Mouse (Mus musculus) hindbrain, postnatal 0 days (tissue): ENCODE measurements around the gene Slc16a13. TPM values are rescaled to one million over a fixed set of nuclear protein-coding genes. Genes with fewer than 3 reads are reported as not detected.

Source experiments
- ATAC-seq: fragments of 200-750 bp; cut with Nextera tagmentation; 2 replicates; pipeline ENCODE4 v1.8.0; 2017; ENCODE audit warnings: mild to moderate bottlenecking, moderate TSS enrichment, moderate library complexity
- DNase-seq: peaks from one replicate; pipeline ENCODE4 v3.0.0-alpha.2; 2015; ENCODE audit warnings: low spot score
- H3K27ac ChIP-seq: fragments of 300-500 bp; sonication (generic); 2 replicates; pipeline ENCODE4 v1.5.1; 2014; ENCODE audit warnings: mild to moderate bottlenecking
- H3K27me3 ChIP-seq: fragments of 300-500 bp; sonication (generic); 2 replicates; pipeline ENCODE4 v1.6.1; 2014; ENCODE audit warnings: low read length, mixed read lengths; ENCODE audit not compliant: insufficient read depth
- H3K36me3 ChIP-seq: fragments of 300-500 bp; sonication (generic); 2 replicates; pipeline ENCODE4 v1.6.1; 2014; ENCODE audit warnings: low read length, mixed read lengths; ENCODE audit not compliant: insufficient read depth
- H3K4me1 ChIP-seq: fragments of 300-500 bp; sonication (generic); 2 replicates; pipeline ENCODE4 v1.6.1; 2014; ENCODE audit warnings: antibody characterized with exemption, low read length, mixed read lengths; ENCODE audit not compliant: insufficient read depth
- H3K4me2 ChIP-seq: fragments of 300-500 bp; sonication (generic); 2 replicates; pipeline ENCODE4 v1.6.1; 2014; ENCODE audit warnings: low read depth, mild to moderate bottlenecking, low read length, moderate library complexity, mixed read lengths
- H3K4me3 ChIP-seq: fragments of 300-500 bp; sonication (generic); 2 replicates; pipeline ENCODE4 v1.5.1; 2014; ENCODE audit warnings: low read length
- H3K9ac ChIP-seq: fragments of 300-500 bp; sonication (generic); replicated peaks from 2 replicates; pipeline ENCODE4 v1.6.1; 2014; ENCODE audit warnings: mild to moderate bottlenecking, low read length, moderate library complexity, mixed read lengths
- H3K9me3 ChIP-seq: fragments of 300-500 bp; sonication (generic); 2 replicates; pipeline ENCODE4 v1.6.1; 2016; ENCODE audit warnings: low read length, mixed read lengths
- CTCF ChIP-seq: IDR thresholded peaks from 2 replicates; pipeline ENCODE4 v1.5.1; 2016; ENCODE audit warnings: antibody characterized with exemption, control low read depth, low read depth
- WGBS: fragments of 180-500 bp; shearing (Covaris S2); extraction: QIAGEN DNeasy Blood & Tissue Kit; methylation state at CpG from one replicate; pipeline ENCODE4 v1.1.7; 2014; 5-methylcytosine and 5-hydroxymethylcytosine counted together
- polyA plus RNA-seq: library from polyadenylated mRNA; unstranded; fragments of >200 nt; fragmentation: Nextera tagmentation; extraction: Ambion mirVana; gene quantifications from 2 replicates; pipeline ENCODE4 v1.2.1, GENCODE M21; 2015
- total RNA-seq: library from RNA; depleted of rRNA; stranded (reverse); fragments of >200 nt; gene quantifications from 2 replicates; pipeline ENCODE4 v1.2.3, GENCODE M21; 2014

Slc16a13 gene
- total and polyA plus RNA-seq, 2 experiments from 2014 or later, result 10.8 to 15.3 TPM

DNA sequence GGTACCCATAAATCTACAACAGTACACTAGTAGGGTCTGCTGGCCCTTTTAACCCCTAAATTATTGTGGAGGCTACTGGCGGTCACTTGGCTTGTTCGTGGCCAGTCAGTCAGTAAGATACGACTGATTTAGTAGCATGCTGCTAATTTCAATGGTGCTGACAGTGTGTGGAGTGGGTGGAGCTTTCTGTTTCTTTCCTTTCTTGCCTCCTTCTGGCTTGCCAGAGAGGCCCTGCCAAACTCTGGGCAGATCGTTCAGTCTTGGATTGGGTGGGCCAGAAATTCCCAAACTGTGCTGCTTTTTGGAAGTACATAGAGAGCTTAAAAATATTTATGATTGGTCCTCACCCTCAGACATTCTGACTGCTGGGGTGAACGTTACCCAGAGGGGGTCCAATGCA, 6.3 kb upstream of the Slc16a13 start:
- Histone ChIP-seq H3K36me3 (no peaks in the 10 kb centered on the region), H3K9me3 (no peaks in the 10 kb centered on the region), H3K27ac (no peak overlapping the region), H3K9ac (0 out of 2 replicates have a peak overlapping the region, but pooled peaks have one; percentile 39), H3K4me1 (peaks cover 16% of the 10 kb centered on the region), H3K4me2 (peak overlapping the region; percentile 57), H3K4me3 (peak overlapping the region; percentile 29), H3K27me3 (0 out of 2 replicates have a peak, but pooled peaks cover 6% of the 10 kb centered on the region)
- no peak for TF ChIP-seq CTCF
- WGBS, result 32% methylated on average over 5 of the region's 5 CpGs
- ATAC-seq, result no peak
- peak; percentile 40 for DNase-seq

GRCm38 (mm10) chr11:70226602-70226890, 5.7 kb upstream of the Slc16a13 start:
- ATAC-seq, result no peak
- Histone ChIP-seq H3K27ac (no peak overlapping the region), H3K4me3 (peak overlapping the region; percentile 29), H3K9ac (peak overlapping the region; percentile 39), H3K36me3 (no peaks in the 10 kb centered on the region), H3K4me2 (peak overlapping the region; percentile 57), H3K4me1 (peaks cover 20% of the 10 kb centered on the region), H3K9me3 (no peaks in the 10 kb centered on the region), H3K27me3 (0 out of 2 replicates have a peak, but pooled peaks cover 6% of the 10 kb centered on the region)
- no peak for TF ChIP-seq CTCF
- DNase-seq, result peak; percentile 43
- WGBS, result 9% methylated on average over 18 of the region's 18 CpGs

DNA sequence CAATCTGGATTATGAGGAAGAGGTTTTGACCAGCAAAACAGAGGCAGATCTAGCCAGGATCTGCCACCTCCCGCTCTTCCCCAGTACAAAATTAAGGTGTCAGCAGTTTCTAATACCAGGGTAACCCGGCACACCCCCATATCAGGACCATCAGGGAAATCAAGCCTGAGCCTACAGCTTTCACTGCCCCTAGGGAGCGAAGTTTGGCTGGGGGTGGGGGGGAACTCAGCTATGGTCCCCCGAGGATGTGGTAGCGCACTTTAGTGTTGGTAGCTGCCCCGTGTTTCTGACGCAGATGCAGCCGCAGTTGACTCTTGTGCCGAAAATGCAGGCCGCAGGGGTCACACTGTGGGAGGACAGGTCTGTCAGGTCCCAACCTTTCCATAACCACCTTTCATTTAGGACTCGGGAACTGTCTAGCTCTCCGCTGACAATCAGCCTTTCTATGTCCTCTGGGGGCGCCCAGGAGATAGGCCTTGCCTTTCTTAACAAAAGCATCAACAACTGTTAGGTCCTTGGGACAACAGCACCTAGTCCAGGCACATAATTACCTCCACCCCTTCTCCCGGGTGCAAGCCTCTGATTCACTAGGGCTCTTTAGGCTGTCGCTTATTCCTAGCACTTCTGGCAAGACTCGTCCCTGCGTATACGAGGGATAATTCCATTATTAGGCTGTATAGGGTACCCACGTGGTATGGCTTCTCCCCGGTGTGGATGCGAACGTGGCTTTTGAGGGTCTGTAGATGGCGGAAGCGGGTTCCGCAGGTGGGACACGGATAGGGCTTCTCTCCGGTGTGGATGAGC, 5.1 kb upstream of the Slc16a13 start:
- H3K9me3 ChIP-seq, result no peaks in the 10 kb centered on the region
- 27% methylated on average over 27 of the region's 27 CpGs for WGBS
- peak overlapping the region; percentile 57 for H3K4me2 ChIP-seq
- peak; percentile 22; the same call in 1 of the 2 replicates for TF ChIP-seq CTCF
- H3K27ac ChIP-seq, result no peak overlapping the region
- peaks cover 20% of the 10 kb centered on the region for H3K4me1 ChIP-seq
- peak overlapping the region; percentile 29 for H3K4me3 ChIP-seq
- peak; percentile 32 for DNase-seq
- H3K36me3 ChIP-seq, result no peaks in the 10 kb centered on the region
- 0 out of 2 replicates have a peak, but pooled peaks cover 6% of the 10 kb centered on the region for H3K27me3 ChIP-seq
- peak; percentile 27; the same call in 1 of the 2 replicates for ATAC-seq
- peak overlapping the region; percentile 39 for H3K9ac ChIP-seq

- TF ChIP-seq CTCF, result no peak
- 86% methylated on average over 9 of the region's 9 CpGs for WGBS
- DNase-seq (no peak), ATAC-seq (no peak)
- H3K27ac ChIP-seq, result peak overlapping the region; percentile 32; the same call in 1 of the 2 replicates
- H3K4me3 ChIP-seq, result no peak overlapping the region
- no peaks in the 10 kb centered on the region for H3K36me3 ChIP-seq
- H3K4me1 ChIP-seq, result peaks cover 31% of the 10 kb centered on the region
- H3K9me3 ChIP-seq, result no peaks in the 10 kb centered on the region
- no peaks in the 10 kb centered on the region for H3K27me3 ChIP-seq
- no peak overlapping the region for H3K9ac ChIP-seq
- H3K4me2 ChIP-seq, result no peak overlapping the region
Measured at GRCm38 (mm10) chr11:70223724-70224123, 2.9 kb upstream of the Slc16a13 start.

DNA sequence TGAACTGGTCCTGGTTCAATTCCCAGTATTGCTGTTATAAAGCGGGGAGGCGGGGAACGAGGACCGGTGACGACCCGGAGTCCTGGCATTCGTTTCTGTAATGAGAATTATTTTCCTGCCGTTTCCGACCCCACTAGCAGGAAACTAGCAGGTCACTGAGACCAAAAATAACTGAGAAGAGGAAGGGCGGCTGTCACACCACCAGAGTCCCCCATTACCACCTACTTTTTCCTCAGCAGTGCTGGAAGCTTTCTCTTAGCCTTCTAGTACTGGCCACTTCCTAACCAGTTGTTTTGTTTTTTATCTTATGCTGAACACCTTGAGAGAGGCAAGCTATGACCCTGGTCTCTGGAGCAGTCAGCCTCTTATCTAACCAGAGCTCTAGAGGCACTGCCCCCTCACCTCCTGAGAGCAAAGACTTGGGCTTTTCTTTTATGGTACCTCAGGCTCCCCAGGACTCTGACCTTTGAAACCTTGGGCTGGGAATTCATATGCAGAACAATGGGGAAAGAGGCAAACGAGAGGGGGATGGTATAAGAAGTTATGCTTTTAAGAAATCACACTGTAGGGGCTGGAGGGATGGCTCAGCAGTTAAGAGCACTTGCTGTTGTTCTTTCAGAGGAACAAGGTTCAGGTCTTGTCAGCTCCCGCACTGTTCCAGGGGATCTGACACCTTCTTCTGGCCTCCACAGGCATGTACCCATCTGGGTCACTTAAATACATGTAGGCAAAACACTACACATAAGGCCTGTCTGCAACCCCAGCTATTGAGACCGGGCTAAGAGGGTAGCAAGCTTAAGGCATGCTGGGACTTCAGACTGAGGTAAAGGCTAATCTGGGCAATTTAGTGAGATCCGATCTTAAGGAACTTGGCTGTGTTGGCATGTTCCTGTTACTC, 988 bp upstream of the Slc16a13 start:
- DNase-seq (peak; percentile 4), ATAC-seq (no peak)
- TF ChIP-seq CTCF, result no peak
- H3K36me3 ChIP-seq, result peaks cover 3% of the 10 kb centered on the region; the same call in 1 of the 2 replicates
- peak overlapping the region; percentile 67 for H3K4me2 ChIP-seq
- peak overlapping the region; percentile 54 for H3K4me3 ChIP-seq
- no peaks in the 10 kb centered on the region for H3K27me3 ChIP-seq
- H3K9me3 ChIP-seq, result no peaks in the 10 kb centered on the region
- H3K27ac ChIP-seq, result peak overlapping the region; percentile 82
- H3K9ac ChIP-seq, result peak overlapping the region; percentile 68
- peaks cover 29% of the 10 kb centered on the region for H3K4me1 ChIP-seq
- WGBS, result 9% methylated on average over 14 of the region's 14 CpGs

DNA sequence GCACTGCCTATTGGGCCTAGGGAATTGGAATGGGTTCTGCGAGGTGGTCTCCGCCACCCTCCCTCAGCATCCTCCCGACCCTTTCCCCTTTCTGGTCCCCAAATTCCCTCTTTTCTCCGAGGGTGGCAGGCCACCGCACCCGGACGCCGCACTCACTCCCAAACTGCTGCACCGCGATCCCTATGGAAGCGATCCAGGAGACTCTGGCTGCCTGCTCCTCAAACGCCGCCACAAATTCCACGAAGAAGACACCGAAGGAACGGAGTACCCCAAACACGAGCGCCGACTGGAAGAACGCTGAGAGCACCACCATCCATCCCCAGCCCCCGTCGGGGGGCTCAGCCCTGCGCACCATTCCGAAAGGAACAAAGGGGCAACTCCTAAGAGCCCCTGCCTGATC, 541 bp downstream of the Slc16a13 start:
- peak overlapping the region; percentile 54 for H3K4me3 ChIP-seq
- H3K27ac ChIP-seq, result peak overlapping the region; percentile 82
- H3K36me3 ChIP-seq, result peaks cover 3% of the 10 kb centered on the region; the same call in 1 of the 2 replicates
- no peaks in the 10 kb centered on the region for H3K27me3 ChIP-seq
- under 1% methylated on average over 24 of the region's 24 CpGs for WGBS
- ATAC-seq, result peak; percentile 1; the same call in 1 of the 2 replicates
- H3K4me2 ChIP-seq, result peak overlapping the region; percentile 67
- H3K9me3 ChIP-seq, result no peaks in the 10 kb centered on the region
- H3K9ac ChIP-seq, result peak overlapping the region; percentile 68
- no peak for TF ChIP-seq CTCF
- no peak for DNase-seq
- peaks cover 23% of the 10 kb centered on the region for H3K4me1 ChIP-seq
